Mouse (Mus musculus) urinary bladder, postnatal 25 days (tissue): ENCODE data around the gene Calm5.
A peak's percentile ranks its signal among the peaks of the same experiment; 100 is the strongest.
"Not testable (repeated sequence)": the region's sequence is repeated elsewhere in the genome, so short reads cannot be mapped to it uniquely, and the experiment has no call there.

ENCODE experiments used
- DNase-seq: peaks from one replicate; pipeline ENCODE4 v3.0.0; 2022; ENCODE audit warnings: low spot score

The Calm5 gene

GRCm38 (mm10) chr13:3866355-3867052 lies 12.5 kb downstream of the Calm5 start:
- no peak for DNase-seq

GRCm38 (mm10) chr13:3867158-3867557 lies 13.2 kb downstream of the Calm5 start:
- DNase-seq: no peak

- DNase-seq: no peak
These were observed 15.9 kb downstream of the Calm5 start for GRCm38 (mm10) chr13:3869901-3870300.

GRCm38 (mm10) chr13:3872832-3873231 lies 18.9 kb downstream of the Calm5 start:
- DNase-seq: no peak

GRCm38 (mm10) chr13:3876448-3876847 lies 22.5 kb downstream of the Calm5 start:
- DNase-seq: no peak

GRCm38 (mm10) chr13:3877185-3877584 lies 23.2 kb downstream of the Calm5 start:
- no peak for DNase-seq

GRCm38 (mm10) chr13:3877679-3878220 lies 23.8 kb downstream of the Calm5 start:
- no peak for DNase-seq

- no peak for DNase-seq
These were observed 32.7 kb downstream of the Calm5 start for GRCm38 (mm10) chr13:3886663-3887062.

GRCm38 (mm10) chr13:3889111-3889510 lies 35.1 kb downstream of the Calm5 start:
- DNase-seq: no peak

GRCm38 (mm10) chr13:3890061-3890460 lies 36.1 kb downstream of the Calm5 start:
- DNase-seq: no peak

- no peak for DNase-seq
These were observed 37.6 kb downstream of the Calm5 start for GRCm38 (mm10) chr13:3891479-3892087.

- DNase-seq: no peak
These were observed 38.6 kb downstream of the Calm5 start for GRCm38 (mm10) chr13:3892601-3893000.

- peak; percentile 90 for DNase-seq
These were observed 39.3 kb downstream of the Calm5 start for GRCm38 (mm10) chr13:3893126-3893734.

- DNase-seq: no peak
These were observed 40.6 kb downstream of the Calm5 start for GRCm38 (mm10) chr13:3894549-3894948.

- no peak for DNase-seq
These were observed 41.5 kb downstream of the Calm5 start for GRCm38 (mm10) chr13:3895397-3895980.

GRCm38 (mm10) chr13:3896032-3896431 lies 42.1 kb downstream of the Calm5 start:
- no peak for DNase-seq

- peak; percentile 58 for DNase-seq
These were observed 42.9 kb downstream of the Calm5 start for GRCm38 (mm10) chr13:3896913-3897312.

GRCm38 (mm10) chr13:3898202-3898601 lies 44.2 kb downstream of the Calm5 start:
- DNase-seq: not testable (repeated sequence)

GRCm38 (mm10) chr13:3899301-3899700 lies 45.3 kb downstream of the Calm5 start:
- DNase-seq: no peak
